11 mouse cellular contexts compared by ENCODE assay signal in genomic region chr7:70505671-70506181, GRCm38 (mm10).
DNase-seq lines count a peak whose midpoint lies in the region; ATAC-seq lines count a peak whose summit lies in the region.
"Had no signal": no experiment of that assay in that cellular context is flagged by ENCODE, and none has a peak within 500 bp of the region (broad histone marks: within the 10 kb centered on the region; RNA-seq: fewer than 3 reads in every experiment).

No protein-coding gene starts in this region.

- no peaks in the 10 kb centered on the region for H3K9me3 ChIP-seq in forebrain, embryonic 10.5 days
- no peaks in the 10 kb centered on the region for H3K9me3 ChIP-seq in forebrain, embryonic 15.5 days
- H3K9me3 ChIP-seq in kidney, embryonic 14.5 days (ENCODE audit: control insufficient read depth, low read length): no peaks in the 10 kb centered on the region
- no peaks in the 10 kb centered on the region for H3K9me3 ChIP-seq in forebrain, embryonic 12.5 days

- no peak for ATAC-seq in forebrain, embryonic 15.5 days (replicated peaks)
- ATAC-seq in kidney, embryonic 14.5 days (ENCODE audit: low FRiP score, low TSS enrichment): peak; percentile 91
- no peak for ATAC-seq in activated CD4-positive, CD25-positive, alpha-beta regulatory T cell, adult 4 months
- no peak for ATAC-seq in forebrain, embryonic 12.5 days (ENCODE audit: low FRiP score)
- ATAC-seq: Patski had no signal

- no peak for DNase-seq in forebrain, embryonic 10.5 days (ENCODE audit: extremely low spot score, low spot score)
- peak; percentile 73 for DNase-seq in embryo, embryonic 10 days (ENCODE audit: low spot score)
- peak; percentile 28 for DNase-seq in lung, postnatal 14 days
- no peak for DNase-seq in right cerebral cortex, adult 2 months (ENCODE audit: low spot score in 2 of 2)
- DNase-seq: cerebellum, adult 11-12 months; liver, embryonic 13.5 days had no signal

- H3K4me2 ChIP-seq in forebrain, embryonic 15.5 days (replicated peaks): no peak overlapping the region
- H3K4me2 ChIP-seq in kidney, embryonic 14.5 days (replicated peaks; ENCODE audit: low read depth, low read length): no peak overlapping the region
- H3K4me2 ChIP-seq in forebrain, embryonic 12.5 days: no peak overlapping the region
- H3K4me2 ChIP-seq: liver, embryonic 13.5 days had no signal

- H3K4me1 ChIP-seq in forebrain, embryonic 10.5 days: peaks cover 15% of the 10 kb centered on the region
- H3K4me1 ChIP-seq in forebrain, embryonic 15.5 days: no peaks in the 10 kb centered on the region
- peaks cover 20% of the 10 kb centered on the region for H3K4me1 ChIP-seq in kidney, embryonic 14.5 days (ENCODE audit: control insufficient read depth, insufficient read depth, low read length)
- H3K4me1 ChIP-seq in forebrain, embryonic 12.5 days: no peaks in the 10 kb centered on the region

- no peaks in the 10 kb centered on the region for H3K36me3 ChIP-seq in forebrain, embryonic 10.5 days (replicated peaks)
- H3K36me3 ChIP-seq in forebrain, embryonic 15.5 days: no peaks in the 10 kb centered on the region
- no peaks in the 10 kb centered on the region for H3K36me3 ChIP-seq in kidney, embryonic 14.5 days (ENCODE audit: control insufficient read depth, insufficient read depth, low read length)
- H3K36me3 ChIP-seq in forebrain, embryonic 12.5 days (replicated peaks): no peaks in the 10 kb centered on the region
- H3K36me3 ChIP-seq: liver, embryonic 13.5 days had no signal

- H3K27ac ChIP-seq in forebrain, embryonic 10.5 days: peak overlapping the region; percentile 48
- no peak overlapping the region for H3K27ac ChIP-seq in forebrain, embryonic 15.5 days (replicated peaks)
- peak overlapping the region; percentile 60; the same call in 1 of the 2 replicates for H3K27ac ChIP-seq in kidney, embryonic 14.5 days (ENCODE audit: low read depth, low read length)
- no peak overlapping the region for H3K27ac ChIP-seq in forebrain, embryonic 12.5 days
- H3K27ac ChIP-seq: liver, embryonic 13.5 days had no signal

- H3K27me3 ChIP-seq in forebrain, embryonic 10.5 days (ENCODE audit: poor library complexity, severe bottlenecking): no peaks in the 10 kb centered on the region
- H3K27me3 ChIP-seq in forebrain, embryonic 15.5 days: no peaks in the 10 kb centered on the region
- H3K27me3 ChIP-seq in kidney, embryonic 14.5 days (ENCODE audit: control insufficient read depth, insufficient read depth, low read length): no peaks in the 10 kb centered on the region
- no peaks in the 10 kb centered on the region for H3K27me3 ChIP-seq in forebrain, embryonic 12.5 days
- H3K27me3 ChIP-seq: liver, embryonic 13.5 days; Patski had no signal

- no peak overlapping the region for H3K4me3 ChIP-seq in forebrain, embryonic 10.5 days
- H3K4me3 ChIP-seq in forebrain, embryonic 15.5 days: no peak overlapping the region
- no peak overlapping the region for H3K4me3 ChIP-seq in kidney, embryonic 14.5 days (ENCODE audit: low read length)
- H3K4me3 ChIP-seq in forebrain, embryonic 12.5 days (replicated peaks): no peak overlapping the region
- H3K4me3 ChIP-seq: liver, embryonic 13.5 days had no signal

- H3K9ac ChIP-seq in forebrain, embryonic 15.5 days (replicated peaks): no peak overlapping the region
- H3K9ac ChIP-seq in kidney, embryonic 14.5 days (ENCODE audit: low read depth, low read length): no peak overlapping the region; the same call in 1 of the 2 replicates
- H3K9ac ChIP-seq in forebrain, embryonic 12.5 days: no peak overlapping the region
- H3K9ac ChIP-seq: liver, embryonic 13.5 days had no signal

- 21% methylated on average over 7 of the region's 7 CpGs for WGBS in forebrain, embryonic 10.5 days
- 32% methylated on average over 7 of the region's 7 CpGs for WGBS in forebrain, embryonic 15.5 days
- 5% methylated on average over 7 of the region's 7 CpGs for WGBS in kidney, embryonic 14.5 days
- WGBS in forebrain, embryonic 12.5 days: 34% methylated on average over 7 of the region's 7 CpGs

Comparison
In these comparisons a context has a peak if more than half of its experiments do, and no peak if none do; other contexts are left out.
1. H3K27ac ChIP-seq: peak in forebrain, embryonic 10.5 days (single experiment) and kidney, embryonic 14.5 days (single experiment); none in forebrain, embryonic 15.5 days (single experiment) and forebrain, embryonic 12.5 days (single experiment).
2. DNase-seq: peak in embryo, embryonic 10 days (single experiment) and lung, postnatal 14 days (single experiment); none in forebrain, embryonic 10.5 days (single experiment) and right cerebral cortex, adult 2 months (0 of 2).